Mouse (Mus musculus) ZHBTc4 (cell line): ENCODE data around the gene Gpr85.

Experiments
- DNase-seq: peaks from one replicate; pipeline ENCODE4 v3.0.0-alpha.2; 2011; ENCODE audit warnings: low read depth, low spot score

Gene Gpr85

DNA sequence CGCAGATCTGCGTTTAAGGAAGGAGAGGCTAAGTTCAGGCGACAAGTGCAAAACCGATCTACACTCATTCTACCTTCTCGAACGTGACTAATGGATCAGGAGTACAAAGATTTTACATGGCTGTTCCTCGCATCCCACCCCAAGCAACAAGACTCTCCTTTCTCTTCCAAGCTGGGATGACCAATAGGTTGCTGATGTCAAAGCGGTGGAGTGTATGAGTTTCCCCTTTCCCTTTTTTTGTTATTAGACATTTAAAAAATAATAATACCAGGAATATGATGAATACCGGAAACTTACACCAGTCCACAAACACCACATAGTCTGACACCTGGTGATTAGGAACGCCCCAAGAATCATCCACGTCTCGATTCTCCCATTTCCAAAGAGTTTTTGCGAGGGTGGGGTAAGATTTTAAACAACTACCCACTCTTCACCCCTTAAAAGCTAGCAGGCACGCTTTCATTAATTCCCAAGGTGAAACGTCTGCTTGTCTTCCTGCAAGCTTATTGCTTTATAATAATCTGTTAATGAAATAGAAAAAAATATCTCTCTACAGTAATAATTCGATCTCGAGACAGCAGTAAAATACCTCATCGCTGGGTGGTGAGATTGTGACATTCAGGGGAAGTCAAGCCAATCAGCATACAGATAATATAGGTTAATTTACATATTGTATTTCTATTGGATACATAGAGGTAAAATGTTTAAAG is at the start of gene Gpr85:
Gpr85 (minus strand) TSS at position 598 of the 710 bp plus-strand sequence.
- no peak for DNase-seq

- DNase-seq, result no peak
Measured at GRCm38 (mm10) chr6:13884877-13885592, 45.3 kb upstream of the Gpr85 start.

- no peak for DNase-seq
Measured at GRCm38 (mm10) chr6:13882919-13883318, 43.2 kb upstream of the Gpr85 start.

DNA sequence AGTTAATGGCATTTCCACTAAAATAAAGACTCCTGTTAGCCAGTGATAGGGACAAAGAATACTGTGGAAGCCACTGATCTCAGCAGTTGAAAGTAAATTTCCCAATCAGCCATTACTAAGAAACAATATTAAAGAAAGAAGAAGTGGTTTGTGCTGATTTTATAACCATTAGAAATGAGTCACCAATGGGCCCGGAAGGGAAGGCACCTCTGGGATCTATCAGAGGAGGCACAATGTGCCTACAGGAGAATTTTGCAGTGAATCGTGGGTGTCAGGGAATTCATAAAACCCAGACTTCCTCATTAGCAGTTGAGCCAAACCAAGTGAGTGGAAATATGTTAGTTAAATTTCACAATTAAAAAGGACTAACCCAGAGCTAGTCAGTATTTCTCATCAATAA is 34.2 kb upstream of the Gpr85 start:
- no peak for DNase-seq

- DNase-seq, result no peak
Measured at GRCm38 (mm10) chr6:13872076-13872475, 32.3 kb upstream of the Gpr85 start.

- no peak for DNase-seq
Measured at GRCm38 (mm10) chr6:13871625-13871958, 31.9 kb upstream of the Gpr85 start.

- peak; percentile 95 for DNase-seq
Measured at GRCm38 (mm10) chr6:13870919-13871624, 31.3 kb upstream of the Gpr85 start, which contains the start of gene 2610001J05Rik. Gene 2610001J05Rik, minus strand, starts transcription at chr6:13871518.

- DNase-seq, result peak; percentile 34
Measured at GRCm38 (mm10) chr6:13870289-13870741, 30.6 kb upstream of the Gpr85 start.

GRCm38 (mm10) chr6:13860596-13860995 is 20.9 kb upstream of the Gpr85 start:
- DNase-seq, result no peak

- DNase-seq, result no peak
Measured at GRCm38 (mm10) chr6:13859877-13860585, 20.3 kb upstream of the Gpr85 start.

GRCm38 (mm10) chr6:13854230-13854629 is 14.5 kb upstream of the Gpr85 start:
- DNase-seq, result no peak

GRCm38 (mm10) chr6:13853244-13853643 is 13.5 kb upstream of the Gpr85 start:
- DNase-seq, result no peak

GRCm38 (mm10) chr6:13846031-13846430 is 6.3 kb upstream of the Gpr85 start:
- peak; percentile 66 for DNase-seq

GRCm38 (mm10) chr6:13838677-13839344 is 931 bp downstream of the Gpr85 start:
- peak; percentile 81 for DNase-seq

DNA sequence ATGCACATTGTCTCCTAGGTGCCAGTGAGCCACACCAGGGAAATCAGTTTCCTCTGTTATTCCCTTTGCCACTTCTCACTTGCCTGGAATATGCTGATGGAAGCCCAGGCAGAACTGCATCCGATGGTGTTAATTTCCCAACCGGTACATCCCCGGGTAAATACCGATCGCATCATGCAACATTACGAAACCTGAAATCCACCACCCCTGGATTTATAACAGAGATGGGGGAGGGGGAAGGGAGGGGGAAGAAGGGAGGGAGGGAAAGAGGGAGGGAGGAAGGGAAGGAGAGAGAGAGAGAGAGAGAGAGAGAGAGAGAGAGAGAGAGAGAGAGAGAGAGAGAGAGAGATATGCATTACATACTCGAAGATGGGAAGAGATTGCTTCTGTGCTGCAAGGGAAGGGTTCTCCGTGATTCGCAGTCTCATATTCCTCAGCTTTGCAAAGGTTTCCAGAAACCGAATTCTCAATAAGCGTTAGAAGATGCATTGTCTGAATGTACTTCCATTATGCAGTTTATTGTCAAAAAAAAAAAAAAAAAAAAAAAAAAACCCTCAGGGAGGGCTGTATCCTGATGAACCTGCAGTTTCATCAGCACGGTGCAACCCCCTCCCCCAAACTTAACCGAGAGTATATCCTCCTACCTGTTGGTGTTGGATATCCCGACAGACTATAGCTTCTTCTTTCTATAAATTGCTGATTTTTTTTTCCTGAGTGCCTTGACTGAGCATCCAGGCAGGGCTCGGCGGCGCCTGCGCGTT is 1.6 kb downstream of the Gpr85 start:
- DNase-seq, result no peak

DNA sequence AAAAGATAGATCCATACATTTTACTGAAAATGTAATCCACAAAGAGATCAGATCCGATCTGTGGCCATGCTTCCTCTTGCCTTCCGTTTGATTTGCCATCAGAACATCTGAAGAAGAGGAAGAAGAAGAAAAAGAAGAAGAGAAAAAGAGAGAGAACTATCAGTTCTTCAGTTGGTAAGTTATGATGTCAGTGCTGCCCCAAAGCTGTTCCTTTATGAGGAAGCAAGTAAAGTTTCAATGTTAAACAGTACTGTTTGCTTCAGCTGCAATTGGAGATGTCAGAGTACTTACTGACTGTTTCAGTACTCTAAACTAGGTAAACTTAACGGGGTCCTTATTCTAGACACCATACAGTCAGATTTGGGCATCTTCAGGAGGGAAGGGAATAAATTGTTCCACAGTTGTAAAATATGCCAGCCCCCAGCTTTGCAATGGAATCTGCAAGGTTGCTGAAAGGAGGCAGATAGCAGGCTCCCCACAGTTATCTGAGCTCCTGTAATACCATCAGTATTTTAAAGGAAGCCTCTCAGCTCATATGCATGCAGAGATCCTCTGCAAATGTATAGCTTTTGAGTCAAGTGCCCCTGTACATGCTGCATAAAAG is 2.7 kb downstream of the Gpr85 start:
- DNase-seq, result no peak

DNA sequence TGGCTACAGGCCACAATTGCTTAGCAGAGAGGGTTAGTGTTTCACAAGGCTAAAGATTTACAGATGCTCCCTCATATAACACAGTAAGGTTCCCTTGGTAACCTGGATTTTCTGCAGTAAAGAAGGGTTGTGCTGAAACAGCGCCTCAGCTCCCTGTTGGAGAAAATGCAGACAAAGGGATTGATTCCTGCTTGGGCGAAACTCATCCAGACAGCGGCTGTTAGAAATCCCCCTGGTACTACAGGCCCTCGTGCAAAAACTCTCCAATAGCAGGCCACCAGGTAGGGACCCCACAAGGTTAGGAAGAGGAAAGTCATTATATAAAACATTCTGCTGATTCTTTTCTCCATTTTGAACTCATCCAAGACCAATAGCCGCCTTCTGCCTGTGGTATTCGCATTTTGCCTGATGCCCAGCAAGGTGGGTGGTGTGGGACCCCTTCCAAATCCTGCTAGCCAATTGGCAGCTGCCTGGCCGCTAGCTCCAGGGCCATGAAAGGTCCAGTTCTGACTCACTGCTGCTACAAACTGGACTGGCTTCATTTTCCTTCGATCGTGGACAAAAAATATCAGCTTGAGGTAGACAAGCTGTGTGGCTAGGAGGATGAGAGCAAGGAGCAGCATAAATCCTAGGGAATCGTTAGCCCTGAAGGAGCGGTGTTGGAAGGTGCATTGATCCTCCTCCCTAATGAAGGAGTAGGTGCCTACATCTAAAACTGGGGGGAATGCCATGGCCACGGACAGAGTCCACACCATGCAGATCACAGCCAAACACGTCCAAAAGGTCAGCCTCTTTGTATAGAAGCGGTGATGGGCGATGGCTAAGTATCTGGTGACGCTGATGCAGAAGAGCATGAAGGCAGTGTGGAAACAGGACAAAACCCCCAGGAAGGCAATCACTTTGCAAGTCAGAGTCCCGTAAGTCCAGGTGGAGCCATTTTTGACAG is 3.7 kb downstream of the Gpr85 start:
- no peak for DNase-seq

- DNase-seq, result no peak
Measured at GRCm38 (mm10) chr6:13832770-13833169, 7.0 kb downstream of the Gpr85 start.

DNA sequence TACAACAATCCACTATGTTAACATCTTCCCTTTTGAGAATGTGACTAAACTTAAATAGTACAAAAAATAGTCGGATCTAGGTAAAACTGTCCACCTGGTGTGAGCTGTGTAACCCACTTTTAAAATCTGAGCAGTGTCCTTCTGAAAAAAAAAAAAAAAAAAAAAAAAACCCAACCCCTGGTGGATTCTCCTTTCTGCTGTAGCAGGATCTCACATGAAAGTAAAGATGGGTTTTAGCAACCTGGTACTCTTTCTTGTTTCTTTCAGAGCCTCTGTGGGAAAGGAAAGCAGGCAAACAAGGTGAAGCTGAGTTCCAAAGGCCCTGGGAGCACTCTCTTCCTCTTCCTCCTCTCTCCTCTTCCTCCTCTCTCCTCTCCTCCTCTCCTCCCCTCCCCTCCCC is 10.9 kb downstream of the Gpr85 start:
- no peak for DNase-seq
